Mouse (Mus musculus) 3134 (cell line): Measurements from ENCODE around the gene Dpy19l1.
A peak's percentile ranks its signal among the peaks of the same experiment; 100 is the strongest.

ENCODE experiments used
- DNase-seq: peaks from one replicate; pipeline ENCODE4 v3.0.0-alpha.2; 2011; ENCODE audit warnings: low spot score; ENCODE audit not compliant: insufficient read length; ENCODE audit errors: extremely low read depth

The Dpy19l1 gene

DNA sequence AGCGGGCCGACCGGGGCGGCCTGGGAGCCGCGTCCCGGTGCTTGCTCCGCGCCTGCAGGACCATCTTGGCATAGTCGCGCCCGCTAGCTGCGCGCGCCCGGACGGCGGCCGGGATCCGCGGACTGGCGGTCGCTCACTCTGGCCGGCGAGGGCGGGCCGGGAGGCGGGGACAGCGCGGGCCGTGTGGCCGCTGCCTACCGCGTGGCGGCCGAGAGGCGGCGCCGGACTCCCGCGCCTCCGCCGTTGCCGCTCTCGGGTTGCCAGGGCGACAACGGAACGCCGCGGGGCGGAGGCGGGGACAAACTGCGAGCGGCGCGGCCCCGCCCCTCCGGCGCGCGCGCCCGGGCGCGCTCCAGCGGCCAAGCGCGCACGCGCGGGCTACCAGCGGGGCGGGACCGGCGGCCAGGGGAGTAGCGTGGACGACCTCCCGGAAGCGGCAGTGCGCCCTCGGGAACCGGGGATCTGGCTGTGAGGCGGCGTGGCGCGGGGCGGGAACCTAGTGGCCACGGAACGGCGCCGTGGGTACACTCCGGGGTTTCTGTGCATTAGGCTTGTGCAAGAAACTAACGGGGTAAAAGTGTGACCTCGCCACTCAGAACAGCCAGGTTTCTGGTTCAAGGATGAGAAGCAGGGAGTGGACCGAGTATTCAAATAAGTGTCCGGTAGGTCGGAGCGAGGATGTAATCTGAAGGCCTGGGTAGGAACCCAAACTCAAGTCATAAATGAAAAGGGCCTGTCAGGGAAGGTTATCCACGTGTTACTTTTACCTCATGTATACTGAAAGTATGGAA, at the start of gene Dpy19l1:
Gene Dpy19l1, minus strand, starts transcription at position 74 of the 791 bp plus-strand sequence.
- DNase-seq: peak; percentile 89

DNA sequence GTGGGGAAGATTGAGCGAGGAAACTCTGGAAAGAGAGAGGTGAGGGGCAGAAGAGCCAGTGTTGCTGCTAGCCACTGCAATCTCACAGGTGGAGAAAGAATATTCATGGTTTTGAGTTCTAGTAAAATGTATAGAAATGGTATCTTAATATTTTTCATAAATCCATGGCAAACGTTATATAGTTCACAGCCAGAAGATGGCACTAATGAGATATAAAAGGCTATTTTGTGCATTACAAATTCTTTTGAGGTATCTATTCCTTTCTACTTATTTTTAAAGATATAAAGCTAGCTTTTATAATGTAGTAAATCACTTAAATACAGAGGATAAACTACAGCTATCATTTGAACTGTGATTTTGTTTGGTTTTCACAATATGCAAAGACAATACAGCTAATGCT, 35.2 kb upstream of the Dpy19l1 start:
- DNase-seq: no peak

DNA sequence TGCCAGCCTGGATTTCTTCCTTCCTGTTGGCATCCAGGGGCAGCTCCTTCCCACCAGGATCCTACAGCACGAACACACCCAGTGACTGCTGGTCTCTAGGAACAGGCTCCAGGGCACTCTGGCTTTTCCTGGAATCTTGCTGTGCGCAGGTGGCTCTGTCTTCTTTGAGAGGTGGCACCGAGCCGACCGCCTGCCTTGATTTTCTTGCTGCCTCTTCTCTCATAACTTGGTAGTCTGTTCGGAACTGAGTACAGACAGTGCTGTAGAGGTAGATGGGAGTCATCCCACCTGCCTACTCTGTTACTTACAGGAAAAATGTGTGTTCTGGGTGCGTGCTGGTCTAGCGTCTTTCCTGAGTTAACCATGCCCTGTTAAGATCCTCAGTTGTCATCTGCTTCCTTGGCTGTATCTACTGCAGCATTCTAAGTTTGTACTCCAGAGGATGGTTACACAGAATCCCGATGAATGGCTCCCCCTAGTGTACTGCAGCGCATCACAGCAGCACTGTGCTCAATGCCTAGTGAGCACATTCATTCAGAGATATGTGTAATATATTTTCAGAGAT, 13.7 kb upstream of the Dpy19l1 start:
- peak; percentile 14 for DNase-seq

DNA sequence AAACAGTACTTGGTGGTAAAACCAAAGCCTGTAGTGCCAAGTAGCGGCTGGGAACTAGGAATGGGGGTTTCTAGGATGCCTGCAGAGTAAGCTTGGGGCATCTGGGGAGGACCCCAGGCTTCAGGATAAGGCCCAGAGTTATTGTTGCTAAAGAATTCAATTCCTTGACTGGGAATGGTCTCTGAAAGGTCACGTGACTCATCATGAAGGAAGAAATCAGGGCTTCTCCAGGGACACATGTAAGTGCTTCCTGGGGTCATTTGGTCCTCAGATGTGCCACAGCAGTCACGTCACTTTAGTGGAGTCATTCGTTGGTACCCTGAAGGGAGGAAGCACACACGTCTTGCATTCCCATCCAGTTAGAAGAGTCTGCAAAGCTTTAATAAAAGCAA, 11.1 kb upstream of the Dpy19l1 start:
- no peak for DNase-seq

DNA sequence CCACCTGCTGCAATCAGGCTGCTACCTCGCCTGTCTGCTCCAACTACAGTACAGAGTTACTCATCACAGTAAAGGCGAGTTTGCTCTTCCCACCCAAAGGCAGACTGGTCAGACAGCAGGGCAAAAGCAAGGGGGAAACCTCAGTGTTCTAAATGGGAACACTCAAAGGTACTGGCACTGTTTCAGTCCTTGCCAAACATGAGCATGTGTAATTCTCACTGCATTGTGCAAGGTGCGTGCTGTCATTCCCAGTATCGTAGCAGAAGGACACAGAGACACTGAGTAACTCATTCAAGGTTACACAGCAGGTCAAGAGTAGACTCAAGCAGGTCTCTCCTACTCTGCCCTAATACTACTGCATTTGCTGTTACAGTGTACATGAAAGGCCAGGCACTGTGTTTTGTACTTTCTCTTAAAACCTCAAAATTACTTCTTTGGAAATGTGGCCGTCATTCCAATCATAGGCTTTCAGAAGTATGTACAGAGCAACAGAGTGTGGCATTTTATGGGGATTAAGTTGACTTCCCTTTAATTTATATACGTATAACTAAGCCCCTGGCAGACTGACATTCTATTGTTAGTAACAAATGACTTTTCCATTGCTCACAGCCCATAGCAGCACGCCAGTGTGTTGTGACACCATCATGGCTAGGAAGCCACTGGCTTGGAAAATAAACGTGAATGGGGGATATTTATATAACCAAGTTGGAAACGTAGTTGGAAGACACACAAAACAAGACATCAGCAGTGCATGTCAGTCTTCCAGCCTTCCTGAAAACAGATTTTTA, 10.5 kb upstream of the Dpy19l1 start:
- DNase-seq: no peak

DNA sequence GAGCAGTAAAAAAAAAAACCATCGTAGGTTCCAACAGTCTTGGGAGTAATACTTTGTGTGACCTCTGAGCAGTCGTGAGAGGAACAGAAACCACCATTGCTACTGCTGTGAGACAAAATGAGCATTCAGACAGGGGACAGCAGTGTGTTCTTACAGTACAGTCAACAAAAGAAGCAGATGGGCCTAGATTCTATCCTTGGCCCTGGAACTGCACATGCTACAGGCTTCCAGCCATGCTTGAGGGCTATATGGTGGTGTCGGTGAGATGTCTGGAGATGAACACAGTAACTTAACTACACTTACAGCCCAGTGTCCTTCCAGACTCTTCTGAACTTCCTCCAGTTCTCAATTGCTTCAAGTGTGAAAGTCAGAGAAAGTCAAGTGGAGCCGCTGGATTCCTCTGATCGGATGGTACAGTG, 9.2 kb upstream of the Dpy19l1 start:
- no peak for DNase-seq

DNA sequence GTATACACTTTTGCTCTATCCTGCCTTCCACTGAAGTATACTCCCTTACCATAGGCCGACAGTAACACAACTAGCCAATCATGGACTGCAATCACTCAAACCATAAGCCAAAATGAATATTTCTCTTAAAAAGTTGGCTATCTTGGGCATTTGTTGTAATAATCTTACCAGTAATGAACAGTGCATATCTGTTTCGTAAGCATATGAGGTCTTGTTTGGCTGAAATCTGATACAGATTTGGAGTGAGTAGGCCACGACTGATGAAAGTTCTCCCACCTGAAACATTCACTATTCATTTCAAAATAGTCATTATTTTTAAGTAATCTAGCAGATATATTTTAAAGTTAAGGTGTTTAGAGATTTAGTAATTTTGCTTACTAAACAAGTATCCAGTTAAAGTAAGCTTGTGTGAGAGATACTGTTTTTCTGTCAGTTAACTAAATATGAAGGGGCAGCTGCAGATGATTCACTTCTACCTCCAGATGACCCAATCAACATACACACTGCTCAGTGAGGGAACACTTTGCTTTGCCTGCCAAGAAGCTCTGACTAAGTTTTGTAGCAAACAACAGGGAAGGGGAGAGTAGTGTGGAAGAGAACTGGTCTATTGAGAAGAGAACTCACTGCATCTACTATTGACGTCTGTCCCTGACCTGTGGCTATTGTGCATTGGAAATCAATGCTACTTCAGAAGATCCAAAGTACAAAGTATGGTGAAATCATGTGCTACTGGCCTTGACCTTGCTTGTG, 8.6 kb upstream of the Dpy19l1 start:
- DNase-seq: peak; percentile 41

DNA sequence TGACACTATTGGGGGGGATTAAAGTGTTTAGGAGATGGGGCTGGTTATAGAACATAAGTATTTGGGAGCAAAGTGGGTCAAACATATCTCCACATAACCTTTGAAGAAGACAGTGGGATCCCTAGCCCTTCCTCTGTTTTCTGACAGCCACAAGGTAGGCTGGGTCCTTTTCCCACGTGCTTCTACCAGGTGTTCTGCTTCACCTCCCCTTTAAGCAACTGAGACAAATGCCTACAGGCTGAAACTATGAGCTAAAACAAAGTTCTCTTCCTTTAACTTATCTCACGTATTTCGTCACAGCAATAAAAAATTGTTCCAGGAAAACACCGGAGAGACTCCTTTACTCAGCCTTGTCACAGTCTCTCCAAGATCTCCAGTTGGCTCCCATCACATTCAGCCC, 5.9 kb upstream of the Dpy19l1 start:
- DNase-seq: no peak

DNA sequence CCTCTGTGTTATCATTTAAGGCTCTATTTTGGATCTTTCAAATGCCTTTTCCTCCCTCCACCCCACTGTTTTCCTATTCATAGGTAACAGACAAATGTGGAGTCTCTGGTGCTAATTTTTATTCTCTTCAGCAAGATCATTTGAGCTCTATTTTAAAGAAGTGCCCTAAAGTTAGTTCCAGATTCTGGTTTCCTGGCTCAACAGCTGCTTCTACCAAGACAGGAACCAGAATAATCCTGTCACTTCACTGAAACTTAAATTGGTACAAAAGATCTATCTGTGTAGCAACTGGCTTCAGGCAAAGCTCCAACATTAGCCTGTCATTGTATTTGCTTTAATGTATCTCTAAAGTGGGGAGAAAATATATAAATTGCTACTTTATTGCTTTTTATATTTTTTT, 3.6 kb upstream of the Dpy19l1 start:
- DNase-seq: no peak

DNA sequence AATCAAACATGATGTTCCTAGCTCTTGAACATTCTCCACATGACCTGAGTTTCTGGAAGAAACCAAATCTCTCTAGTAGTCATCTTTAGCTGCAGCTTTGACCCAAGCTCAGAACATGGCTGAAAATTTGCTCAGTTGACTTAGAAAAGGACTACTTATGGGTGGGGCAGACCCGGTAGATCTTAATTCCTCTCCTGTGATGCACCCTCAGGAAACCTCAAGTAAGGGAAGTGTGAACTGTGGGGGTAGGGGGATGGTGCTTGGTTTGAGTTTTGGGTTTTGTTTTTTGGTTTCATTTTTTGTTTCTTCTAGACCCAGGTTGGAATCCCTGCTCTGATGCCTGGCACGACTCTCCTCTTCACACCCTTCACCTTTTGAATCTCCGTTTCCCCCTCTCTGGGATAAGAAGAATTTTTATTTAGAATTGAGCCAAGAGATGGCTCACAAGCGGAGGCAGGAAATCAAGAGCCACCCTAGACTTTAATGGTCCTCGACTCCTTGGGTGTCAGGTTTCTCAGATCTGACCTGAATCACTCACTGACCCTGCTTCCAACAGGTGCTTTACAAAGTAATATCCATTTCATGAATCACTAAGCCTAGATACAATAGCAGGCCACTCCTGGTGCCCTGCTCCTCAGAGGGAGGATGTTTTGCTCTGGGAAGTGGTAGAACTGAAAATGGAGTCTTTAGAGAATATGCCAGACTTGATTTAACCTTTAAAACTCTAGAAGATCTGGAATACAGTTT, 2.2 kb upstream of the Dpy19l1 start:
- DNase-seq: no peak

DNA sequence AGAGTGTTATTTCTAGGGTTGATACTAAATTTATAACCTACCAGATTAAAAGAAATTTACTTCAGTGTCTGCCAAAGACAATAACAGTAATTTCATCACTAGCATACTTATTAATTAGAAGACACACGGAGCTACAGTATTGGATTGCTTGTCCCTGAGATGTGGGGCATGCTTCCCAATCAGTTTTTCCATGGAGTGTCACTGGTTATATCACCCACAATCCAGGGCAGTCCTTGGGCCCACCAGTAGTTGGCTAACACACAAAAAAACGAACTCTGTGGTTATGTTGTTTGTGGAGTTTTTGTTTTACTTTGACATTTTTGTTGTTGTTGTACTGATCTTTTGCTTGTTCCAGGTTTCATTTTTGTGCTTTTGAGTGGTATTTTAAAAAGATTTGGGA, 1.4 kb upstream of the Dpy19l1 start:
- DNase-seq: no peak

DNA sequence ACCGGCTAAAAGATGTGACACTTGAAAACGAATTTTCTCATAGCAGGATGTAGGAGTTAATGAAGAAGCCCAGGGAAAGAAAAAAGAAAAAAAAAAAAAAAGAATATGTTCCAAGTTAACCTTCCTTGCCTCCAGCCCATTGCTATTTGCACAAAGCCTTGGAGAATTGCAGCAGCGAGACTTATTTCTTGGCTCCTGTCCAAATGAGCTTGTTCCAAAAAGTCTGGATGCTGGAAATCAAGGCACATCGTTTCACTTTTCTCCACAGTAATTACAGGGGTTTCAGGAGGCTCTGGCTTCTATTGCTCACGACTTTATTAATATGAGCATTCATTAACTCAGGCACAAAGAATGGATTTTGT, 899 bp upstream of the Dpy19l1 start:
- DNase-seq: no peak

DNA sequence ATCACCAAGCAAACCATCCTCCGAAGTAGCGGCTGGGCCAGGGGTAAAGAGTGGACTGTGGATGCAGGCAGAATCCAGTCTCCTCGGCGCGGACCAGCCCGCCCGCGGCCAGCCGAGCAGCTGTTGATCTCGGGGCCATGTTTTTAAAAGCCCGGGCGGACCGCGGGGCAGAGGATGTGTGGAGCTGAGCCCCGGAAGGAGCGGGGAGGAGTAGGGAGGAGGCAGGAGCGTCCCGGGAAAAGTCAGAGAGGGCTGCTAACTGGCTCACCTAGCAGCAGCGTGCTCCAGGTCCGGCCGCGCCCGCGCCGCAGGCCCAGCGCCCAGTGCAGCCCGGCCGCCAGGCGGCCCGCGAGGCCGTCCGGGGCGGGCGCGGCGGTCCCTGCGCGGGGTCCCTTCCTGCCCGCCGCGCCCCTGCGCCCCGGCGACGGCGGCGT, 352 bp downstream of the Dpy19l1 start:
- peak; percentile 80 for DNase-seq

DNA sequence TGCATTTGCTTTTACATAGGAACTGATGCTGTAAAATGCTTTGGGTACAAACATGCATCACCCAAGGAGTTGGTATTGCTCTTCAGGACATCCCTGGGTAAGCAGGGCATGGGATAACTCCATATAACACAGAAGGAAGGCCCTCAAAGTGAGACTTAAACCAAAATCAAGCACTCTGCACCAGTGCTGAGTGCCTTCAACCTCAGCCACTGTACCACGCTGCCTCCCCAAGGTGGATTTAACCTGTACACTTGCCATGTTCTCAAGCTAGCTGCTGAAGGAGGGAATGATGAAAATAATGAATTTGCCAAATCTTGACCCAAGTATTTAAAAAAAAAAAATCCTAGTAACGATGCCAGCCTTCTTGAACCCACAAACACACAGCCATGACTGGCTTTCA, 1.3 kb downstream of the Dpy19l1 start:
- no peak for DNase-seq

DNA sequence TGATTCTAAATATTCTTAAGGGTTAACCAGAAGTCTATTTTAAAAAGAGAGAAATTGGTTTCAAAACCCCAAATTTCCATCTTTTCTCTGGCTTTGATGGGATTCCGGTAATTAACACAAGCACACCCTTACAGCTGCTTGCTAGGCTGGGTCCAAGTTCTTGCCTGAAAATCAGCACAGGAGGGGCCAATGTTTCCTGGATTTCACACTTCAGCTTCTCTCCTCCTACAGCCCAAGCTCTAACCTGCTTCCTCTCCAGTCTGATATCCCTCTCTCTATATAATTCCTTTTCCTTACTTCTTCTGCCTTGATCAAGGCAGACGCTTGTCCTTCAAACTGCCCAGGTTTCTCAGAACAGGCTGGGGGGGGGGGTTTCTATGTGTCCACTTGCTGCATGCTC, 6.7 kb downstream of the Dpy19l1 start:
- DNase-seq: no peak

DNA sequence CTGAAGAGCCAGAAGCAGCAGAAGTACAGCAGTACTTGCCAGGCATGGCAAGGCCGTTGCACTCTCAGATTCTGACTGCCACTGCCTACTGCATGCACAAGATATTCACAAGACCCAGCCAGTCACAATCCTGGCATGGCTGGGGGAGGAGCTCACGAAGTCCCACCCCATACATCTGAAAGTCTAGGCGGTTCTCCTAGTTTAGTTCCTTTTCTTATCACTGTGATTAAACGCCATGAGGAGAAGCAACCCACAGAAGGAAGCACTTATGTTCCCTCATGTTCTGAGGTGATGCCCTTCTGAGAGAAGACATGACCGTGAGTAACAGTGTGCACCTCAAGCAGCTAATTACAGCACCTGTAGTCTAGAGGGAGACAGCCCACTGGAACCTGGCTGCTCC, 12.4 kb downstream of the Dpy19l1 start:
- DNase-seq: no peak

DNA sequence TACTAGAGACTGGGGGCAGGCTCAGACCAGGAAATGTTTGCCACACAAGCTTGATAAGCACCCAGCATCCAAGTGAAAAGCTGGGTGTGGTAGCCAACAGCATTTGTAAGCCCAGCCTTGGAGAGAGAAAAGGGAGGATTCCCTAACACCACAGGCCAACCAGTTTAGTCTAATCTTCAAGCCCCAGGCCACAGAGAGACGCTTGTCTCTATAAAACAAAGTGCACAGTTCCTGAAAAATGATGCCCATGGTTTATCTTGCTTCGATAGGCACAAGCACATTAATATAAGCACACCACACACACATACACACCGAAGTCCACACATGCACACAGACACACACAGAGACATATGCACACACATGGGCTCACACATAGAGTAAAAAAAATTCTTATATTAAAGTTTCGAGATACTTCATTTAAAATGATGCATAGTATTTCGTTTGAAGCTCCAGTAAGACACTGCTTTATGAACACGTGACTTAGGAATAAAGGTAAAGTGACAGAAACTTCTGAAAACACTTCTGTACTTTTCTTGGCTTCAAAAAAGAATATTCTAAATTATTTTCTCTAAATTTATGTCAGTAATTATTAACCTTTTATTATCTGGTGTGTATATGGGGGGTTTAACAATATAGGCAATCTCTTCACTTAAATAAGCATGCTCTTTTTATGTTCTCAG, 14.4 kb downstream of the Dpy19l1 start:
- DNase-seq: no peak

DNA sequence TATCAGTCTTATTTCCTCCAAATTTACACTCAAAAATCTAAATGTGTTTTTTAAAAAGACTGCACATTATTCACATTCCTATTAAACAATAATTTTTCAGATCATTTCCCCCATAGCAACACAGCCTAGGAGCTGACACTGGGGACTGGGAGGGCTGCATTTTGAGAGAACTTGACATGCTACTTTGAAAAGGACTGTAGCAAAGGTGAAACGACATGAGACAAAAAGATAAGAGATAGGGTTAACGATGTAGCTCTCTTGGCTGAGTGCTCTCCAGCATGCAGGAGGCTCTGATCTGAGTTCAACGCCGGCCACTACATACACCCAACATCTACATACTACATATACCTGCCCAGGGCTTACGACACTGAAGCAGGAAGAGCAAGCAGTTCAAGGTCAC, 20.6 kb downstream of the Dpy19l1 start:
- DNase-seq: no peak

DNA sequence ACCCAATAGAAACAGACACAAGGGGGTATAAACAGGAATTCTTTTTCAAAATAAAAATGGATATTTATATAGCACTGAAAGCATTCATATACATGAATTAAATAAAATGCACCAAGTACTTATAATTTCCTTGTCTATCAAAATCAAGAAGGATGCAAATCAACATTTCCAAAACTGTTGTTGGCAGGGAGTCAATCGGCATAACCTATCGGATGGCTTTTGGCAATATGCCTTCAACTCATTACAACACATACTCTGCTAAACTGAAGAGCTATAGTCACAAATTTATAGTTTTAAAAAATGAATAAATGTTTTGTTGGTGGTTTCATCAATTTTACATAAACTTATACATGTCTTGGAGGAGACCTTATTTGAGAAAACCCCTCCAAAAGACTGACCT, 25.7 kb downstream of the Dpy19l1 start:
- DNase-seq: no peak

DNA sequence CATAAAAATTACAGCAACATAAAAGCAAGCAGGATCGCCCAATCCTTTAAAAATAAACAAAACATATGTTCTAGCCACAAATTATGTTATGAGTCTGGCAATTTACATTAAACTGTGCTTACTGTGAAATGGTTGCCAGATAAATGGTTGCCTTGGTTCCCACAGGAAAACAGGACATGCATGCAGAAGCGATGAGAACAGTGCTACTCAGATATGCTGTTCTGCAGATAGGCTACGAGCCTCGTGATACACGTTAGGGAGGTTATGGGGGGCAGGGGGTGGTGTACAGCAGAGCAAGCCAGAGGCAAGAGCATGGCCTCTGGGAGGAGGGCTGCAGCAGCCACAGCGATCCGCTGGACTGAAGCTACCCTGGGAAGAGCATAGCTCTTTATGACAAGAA, 29.1 kb downstream of the Dpy19l1 start:
- no peak for DNase-seq
